Mouse (Mus musculus) olfactory bulb, adult 2 months (tissue): ENCODE data around the gene Pappa2.

Experiments used
- CTCF ChIP-seq: fragments of 200-500 bp; IDR thresholded peaks from 2 replicates; pipeline ENCODE4 v1.5.1; 2012; ENCODE audit warnings: low read depth, mild to moderate bottlenecking, low read length, moderate library complexity; ENCODE audit not compliant: insufficient read depth
- POLR2A ChIP-seq: fragments of 200-500 bp; IDR thresholded peaks from 2 replicates; pipeline ENCODE4 v1.6.1; 2012; ENCODE audit warnings: mild to moderate bottlenecking, low read depth, low read length, moderate library complexity; ENCODE audit not compliant: insufficient read depth

DNA sequence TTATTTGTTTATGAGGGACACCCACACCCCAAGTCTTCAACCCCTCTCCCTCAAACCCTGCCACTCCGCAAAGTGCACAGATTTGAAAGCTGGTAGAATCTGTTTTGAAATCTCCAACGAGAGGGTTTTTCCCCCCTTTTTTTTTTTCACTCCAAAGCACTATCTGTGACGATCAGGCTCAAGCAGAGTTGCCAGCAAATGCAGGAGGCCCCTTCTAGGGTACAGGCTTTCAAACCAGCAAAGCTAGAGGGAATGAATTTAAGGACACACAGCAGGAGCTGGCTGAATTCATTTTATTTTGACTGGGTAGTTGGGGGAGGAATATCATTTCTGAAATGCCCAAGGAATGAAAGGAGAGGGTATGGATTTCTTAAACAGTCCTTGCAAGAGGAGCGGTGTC lies 19.3 kb downstream of the Pappa2 start:
- TF ChIP-seq POLR2A (no peak), CTCF (no peak)
